18 mouse cellular contexts compared by ENCODE assay signal in the genomic region with DNA sequence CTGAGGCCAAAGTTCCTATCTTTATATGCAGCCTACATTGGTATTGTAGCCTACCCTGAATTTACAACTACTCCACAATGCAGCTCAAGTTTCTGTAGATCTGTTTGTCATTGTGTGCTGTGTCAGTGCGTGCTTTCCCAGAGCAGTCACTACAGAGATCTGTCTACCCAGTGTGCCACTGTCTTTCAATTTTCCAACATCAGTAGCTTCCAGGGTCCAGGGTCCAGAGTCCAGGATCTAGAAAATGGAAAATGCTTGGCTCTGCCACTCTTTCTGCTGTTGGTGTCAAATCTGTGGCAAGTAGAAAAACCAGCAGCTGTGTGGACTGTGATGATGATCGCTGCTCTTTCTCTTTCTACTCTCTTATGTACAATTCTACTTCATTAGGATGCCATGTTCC.
"Had no signal": no experiment of that assay in that cellular context is flagged by ENCODE, and none has a peak within 500 bp of the region (broad histone marks: within the 10 kb centered on the region; RNA-seq: fewer than 3 reads in every experiment).

No protein-coding gene starts in this region.

- H3K4me1 ChIP-seq: midbrain, embryonic 10.5 days; midbrain, embryonic 12.5 days; neural tube, embryonic 13.5 days; neural tube, embryonic 15.5 days had no signal

- ATAC-seq: midbrain, embryonic 16.5 days had no signal

- H3K27ac ChIP-seq: midbrain, embryonic 10.5 days; midbrain, embryonic 12.5 days; neural tube, embryonic 13.5 days; neural tube, embryonic 15.5 days had no signal

- H3K9ac ChIP-seq: lung, embryonic 14.5 days; midbrain, embryonic 12.5 days; neural tube, embryonic 13.5 days; neural tube, embryonic 15.5 days had no signal

- DNase-seq: lung, embryonic 14.5 days; lung, postnatal 10 days; lung, postnatal 4 days; midbrain, embryonic 14.5 days; retina, postnatal 1 day; right cerebral cortex, adult 18-20 months; right cerebral cortex, postnatal 25 days; right cerebral cortex, postnatal 4 days; spleen, adult 18-20 months; thymus, adult 18-20 months; thymus, postnatal 14 days; thymus, postnatal 36 days had no signal

- H3K27me3 ChIP-seq: midbrain, embryonic 12.5 days; neural tube, embryonic 13.5 days; neural tube, embryonic 15.5 days had no signal

- H3K4me2 ChIP-seq: lung, embryonic 14.5 days; midbrain, embryonic 12.5 days; neural tube, embryonic 13.5 days; neural tube, embryonic 15.5 days had no signal

- H3K36me3 ChIP-seq: midbrain, embryonic 10.5 days; midbrain, embryonic 12.5 days; neural tube, embryonic 13.5 days; neural tube, embryonic 15.5 days had no signal

- H3K9me3 ChIP-seq: midbrain, embryonic 10.5 days; midbrain, embryonic 12.5 days; neural tube, embryonic 13.5 days; neural tube, embryonic 15.5 days had no signal

- H3K4me3 ChIP-seq: midbrain, embryonic 10.5 days; midbrain, embryonic 12.5 days; myocyte; neural tube, embryonic 13.5 days; neural tube, embryonic 15.5 days had no signal
